Mouse (Mus musculus) MEL (cell line): ENCODE data around the gene Sun2. TPM values are rescaled to one million over a fixed set of nuclear protein-coding genes. Genes with fewer than 3 reads are reported as not detected.

Experiments
- DNase-seq: peaks from one replicate; pipeline ENCODE4 v3.0.0; 2011; ENCODE audit warnings: low read depth, low spot score
- H3K27ac ChIP-seq: 2 replicates; pipeline ENCODE4 v1.5.1; 2012; ENCODE audit warnings: low read depth, mild to moderate bottlenecking, control low read depth, low read length, moderate library complexity; ENCODE audit not compliant: control insufficient read depth
- H3K27me3 ChIP-seq, 2 experiments: fragments of 150-350 bp in 1 of 2; sonication (generic) in 1 of 2; 2 replicates each; pipeline ENCODE4 v1.6.1; 2012; ENCODE audit warnings: low read length in 2 of 2, mild to moderate bottlenecking in 2 of 2, improper control_type of control experiment in 1 of 2, moderate library complexity in 1 of 2; ENCODE audit not compliant: insufficient read depth in 2 of 2, control insufficient read depth in 1 of 2
- H3K36me3 ChIP-seq, 2 experiments: 2 replicates each; pipeline ENCODE4 v1.6.1; 2012 to 2014; ENCODE audit warnings: low read length in 2 of 2, improper control_type of control experiment in 1 of 2, inconsistent platforms in 1 of 2, mild to moderate bottlenecking in 1 of 2; ENCODE audit not compliant: insufficient read depth in 2 of 2, control insufficient read depth in 1 of 2
- H3K4me1 ChIP-seq, 2 experiments: fragments of 150-350 bp in 1 of 2; sonication (generic) in 1 of 2; 2 replicates each; pipeline ENCODE4 v1.6.1; 2012; ENCODE audit warnings: low read length in 2 of 2, improper control_type of control experiment in 1 of 2, mild to moderate bottlenecking in 1 of 2; ENCODE audit not compliant: insufficient read depth in 2 of 2, control insufficient read depth in 1 of 2
- H3K4me3 ChIP-seq, 2 experiments: fragments of 150-350 bp in 1 of 2; sonication (generic) in 1 of 2; 2 replicates each; pipeline ENCODE4 v1.5.1; 2012; ENCODE audit warnings: low read depth in 2 of 2, low read length in 2 of 2, mild to moderate bottlenecking in 2 of 2, moderate library complexity in 2 of 2, control low read depth in 1 of 2, improper control_type of control experiment in 1 of 2; ENCODE audit not compliant: control insufficient read depth in 1 of 2, insufficient read depth in 1 of 2
- H3K79me2 ChIP-seq: 2 replicates; pipeline ENCODE4 v1.6.1; 2012; ENCODE audit warnings: mild to moderate bottlenecking, low read length, moderate library complexity; ENCODE audit not compliant: control insufficient read depth, poor library complexity, insufficient read depth
- H3K9ac ChIP-seq: 2 replicates; pipeline ENCODE4 v1.6.1; 2012; ENCODE audit warnings: low read depth, mild to moderate bottlenecking, control low read depth, low read length, moderate library complexity; ENCODE audit not compliant: control insufficient read depth, poor library complexity, severe bottlenecking
- H3K9me3 ChIP-seq: fragments of 150-350 bp; sonication (generic); replicated peaks from 2 replicates; pipeline ENCODE4 v1.6.1; 2012; ENCODE audit warnings: mild to moderate bottlenecking, low read length, improper control_type of control experiment, moderate library complexity; ENCODE audit not compliant: insufficient read depth
- CHD1 ChIP-seq: IDR thresholded peaks from 2 replicates; pipeline ENCODE4 v1.6.1; 2012; ENCODE audit warnings: low read depth, mild to moderate bottlenecking, inconsistent platforms, low read length, improper control_type of control experiment
- CHD2 ChIP-seq: IDR thresholded peaks from 2 replicates; pipeline ENCODE4 v1.6.1; 2011; ENCODE audit warnings: low read length, improper control_type of control experiment
- CTCF ChIP-seq, 3 experiments: IDR thresholded peaks in 2 of 3; conservative IDR thresholded peaks in 1 of 3; 2 replicates each; pipeline ENCODE4 v1.5.1; 2011 to 2012; ENCODE audit warnings: low read length in 3 of 3, low read depth in 2 of 3, mild to moderate bottlenecking in 2 of 3, improper control_type of control experiment in 1 of 3, inconsistent platforms in 1 of 3, mixed read lengths in 1 of 3, moderate library complexity in 1 of 3; ENCODE audit not compliant: control insufficient read depth in 1 of 3, insufficient read depth in 1 of 3, poor library complexity in 1 of 3, severe bottlenecking in 1 of 3
- E2F4 ChIP-seq: IDR thresholded peaks from 2 replicates; pipeline ENCODE4 v1.6.1; 2011; ENCODE audit warnings: low read depth, low read length, improper control_type of control experiment, borderline replicate concordance
- ELF1 ChIP-seq: IDR thresholded peaks from 2 replicates; pipeline ENCODE4 v1.6.1; 2014; ENCODE audit warnings: low read depth, mild to moderate bottlenecking, inconsistent platforms, low read length, improper control_type of control experiment, moderate library complexity
- EP300 ChIP-seq, 2 experiments: IDR thresholded peaks; 2 replicates each; pipeline ENCODE4 v1.6.1; 2011; ENCODE audit warnings: improper control_type of control experiment in 2 of 2, low read length in 2 of 2, low read depth in 1 of 2, mild to moderate bottlenecking in 1 of 2
- ETS1 ChIP-seq: IDR thresholded peaks from 2 replicates; pipeline ENCODE4 v1.6.1; 2012; ENCODE audit warnings: low read depth, mild to moderate bottlenecking, inconsistent platforms, low read length, improper control_type of control experiment, moderate library complexity
- GABPA ChIP-seq: IDR thresholded peaks from 2 replicates; pipeline ENCODE4 v1.6.1; 2012; ENCODE audit warnings: low read depth, mild to moderate bottlenecking, inconsistent platforms, low read length, improper control_type of control experiment, moderate library complexity
- GATA1 ChIP-seq: IDR thresholded peaks from 2 replicates; pipeline ENCODE4 v1.6.1; 2011; ENCODE audit warnings: low read depth, low read length, improper control_type of control experiment
- HCFC1 ChIP-seq: IDR thresholded peaks from 2 replicates; pipeline ENCODE4 v1.6.1; 2012; ENCODE audit warnings: low read depth, mild to moderate bottlenecking, inconsistent platforms, low read length, improper control_type of control experiment, moderate library complexity
- JUND ChIP-seq: IDR thresholded peaks from 2 replicates; pipeline ENCODE4 v1.6.1; 2011; ENCODE audit warnings: low read depth, mild to moderate bottlenecking, improper control_type of control experiment, low read length
- MAX ChIP-seq: IDR thresholded peaks from 2 replicates; pipeline ENCODE4 v1.6.1; 2011; ENCODE audit warnings: low read length, improper control_type of control experiment
- MAZ ChIP-seq: IDR thresholded peaks from 2 replicates; pipeline ENCODE4 v1.6.1; 2012; ENCODE audit warnings: low read depth, mild to moderate bottlenecking, inconsistent platforms, low read length, improper control_type of control experiment
- MEF2A ChIP-seq: IDR thresholded peaks from 2 replicates; pipeline ENCODE4 v1.6.1; 2014; ENCODE audit warnings: low read depth, mild to moderate bottlenecking, inconsistent platforms, low read length, improper control_type of control experiment; ENCODE audit not compliant: poor library complexity, insufficient replicate concordance, severe bottlenecking; ENCODE audit errors: extremely low read depth
- MYB ChIP-seq: IDR thresholded peaks from 2 replicates; pipeline ENCODE4 v1.6.1; 2011; ENCODE audit warnings: mild to moderate bottlenecking, low read depth, low read length, improper control_type of control experiment
- MYC ChIP-seq: IDR thresholded peaks from 2 replicates; pipeline ENCODE4 v1.6.1; 2011; ENCODE audit warnings: low read depth, mild to moderate bottlenecking, low read length, improper control_type of control experiment, moderate library complexity
- NELFE ChIP-seq: IDR thresholded peaks from 2 replicates; pipeline ENCODE4 v1.6.1; 2011; ENCODE audit warnings: low read depth, low read length, improper control_type of control experiment
- NRF1 ChIP-seq: IDR thresholded peaks from 2 replicates; pipeline ENCODE4 v1.6.1; 2014; ENCODE audit warnings: low read depth, mild to moderate bottlenecking, inconsistent platforms, low read length, improper control_type of control experiment, moderate library complexity; ENCODE audit not compliant: poor library complexity, insufficient read depth, severe bottlenecking
- POLR2A ChIP-seq, 2 experiments: IDR thresholded peaks; 2 replicates each; pipeline ENCODE4 v1.6.1; 2011 to 2012; ENCODE audit warnings: low read length in 2 of 2, mild to moderate bottlenecking in 2 of 2, control low read depth in 1 of 2, improper control_type of control experiment in 1 of 2, low read depth in 1 of 2, moderate library complexity in 1 of 2; ENCODE audit not compliant: control insufficient read depth in 1 of 2, insufficient read depth in 1 of 2, poor library complexity in 1 of 2
- POLR2AphosphoS2 ChIP-seq: IDR thresholded peaks from 2 replicates; pipeline ENCODE4 v1.6.1; 2011; ENCODE audit warnings: low read length, improper control_type of control experiment
- POLR2AphosphoS5 ChIP-seq: IDR thresholded peaks from 2 replicates; pipeline ENCODE4 v1.6.1; 2012; ENCODE audit warnings: low read depth, borderline replicate concordance, mild to moderate bottlenecking, inconsistent platforms, low read length, moderate library complexity, mixed read lengths
- RAD21 ChIP-seq: IDR thresholded peaks from 2 replicates; pipeline ENCODE4 v1.6.1; 2011; ENCODE audit warnings: mild to moderate bottlenecking, low read depth, low read length, improper control_type of control experiment
- RCOR1 ChIP-seq: IDR thresholded peaks from 2 replicates; pipeline ENCODE4 v1.6.1; 2012; ENCODE audit warnings: low read depth, mild to moderate bottlenecking, inconsistent platforms, low read length, improper control_type of control experiment
- SIN3A ChIP-seq: IDR thresholded peaks from 2 replicates; pipeline ENCODE4 v1.6.1; 2012; ENCODE audit warnings: low read length, improper control_type of control experiment, inconsistent platforms
- SMC3 ChIP-seq: IDR thresholded peaks from 2 replicates; pipeline ENCODE4 v1.6.1; 2011; ENCODE audit warnings: low read depth, low read length, improper control_type of control experiment
- TAL1 ChIP-seq: IDR thresholded peaks from 2 replicates; pipeline ENCODE4 v1.6.1; 2012; ENCODE audit warnings: mild to moderate bottlenecking, inconsistent platforms, low read length, moderate library complexity, mixed read lengths
- TBP ChIP-seq: IDR thresholded peaks from 2 replicates; pipeline ENCODE4 v1.8.0; 2011; ENCODE audit warnings: low read depth, low read length, improper control_type of control experiment
- TCF12 ChIP-seq: IDR thresholded peaks from 2 replicates; pipeline ENCODE4 v1.6.1; 2014; ENCODE audit warnings: low read depth, mild to moderate bottlenecking, inconsistent platforms, low read length, improper control_type of control experiment, moderate library complexity
- UBTF ChIP-seq: IDR thresholded peaks from 2 replicates; pipeline ENCODE4 v1.6.1; 2012; ENCODE audit warnings: low read depth, mild to moderate bottlenecking, inconsistent platforms, low read length, improper control_type of control experiment, moderate library complexity, borderline replicate concordance; ENCODE audit not compliant: insufficient read depth
- USF1 ChIP-seq: IDR thresholded peaks from 2 replicates; pipeline ENCODE4 v1.6.1; 2014; ENCODE audit warnings: low read depth, mild to moderate bottlenecking, inconsistent platforms, low read length, improper control_type of control experiment, moderate library complexity
- USF2 ChIP-seq, 2 experiments: IDR thresholded peaks; 2 replicates each; pipeline ENCODE4 v1.6.1; 2011 to 2012; ENCODE audit warnings: improper control_type of control experiment in 2 of 2, low read length in 2 of 2, borderline replicate concordance in 1 of 2, inconsistent platforms in 1 of 2, low read depth in 1 of 2, mild to moderate bottlenecking in 1 of 2; ENCODE audit not compliant: insufficient read depth in 1 of 2
- ZC3H11A ChIP-seq: IDR thresholded peaks from 2 replicates; pipeline ENCODE4 v1.6.1; 2012; ENCODE audit warnings: low read depth, mild to moderate bottlenecking, inconsistent platforms, low read length, improper control_type of control experiment
- ZKSCAN1 ChIP-seq: IDR thresholded peaks from 2 replicates; pipeline ENCODE4 v1.6.1; 2012; ENCODE audit warnings: low read depth, mild to moderate bottlenecking, inconsistent platforms, low read length, improper control_type of control experiment, moderate library complexity
- ZMIZ1 ChIP-seq: IDR thresholded peaks from 2 replicates; pipeline ENCODE4 v1.6.1; 2012; ENCODE audit warnings: low read depth, mild to moderate bottlenecking, inconsistent platforms, low read length, improper control_type of control experiment, moderate library complexity
- ZNF384 ChIP-seq: IDR thresholded peaks from 2 replicates; pipeline ENCODE4 v1.6.1; 2012; ENCODE audit warnings: low read depth, mild to moderate bottlenecking, inconsistent platforms, low read length, improper control_type of control experiment
- polyA plus RNA-seq, 2 experiments: library from polyadenylated mRNA; stranded (reverse) in 1 of 2; unstranded in 1 of 2; fragments of >175 nt in 1 of 2; fragments of >200 nt in 1 of 2; gene quantifications; 2 replicates each; pipeline versions ENCODE4 v1.2.1 to v1.2.4; 2012; ENCODE audit warnings: low replicate concordance in 2 of 2, low read depth in 1 of 2; ENCODE audit not compliant: insufficient read length in 2 of 2, insufficient read depth in 1 of 2, missing spikeins in 1 of 2
- total RNA-seq: library from RNA; depleted of rRNA; stranded (reverse); fragments of 300-350 nt; gene quantifications from 2 replicates; pipeline ENCODE4 v1.2.3, GENCODE M21; 2012; rRNA removed

Sun2 gene
- total RNA-seq (4.3 and 5.2 TPM in 2 replicates), polyA plus RNA-seq (10 to 100 TPM in 1 of 2 experiments, not detected in 1; 10.6 TPM)

DNA sequence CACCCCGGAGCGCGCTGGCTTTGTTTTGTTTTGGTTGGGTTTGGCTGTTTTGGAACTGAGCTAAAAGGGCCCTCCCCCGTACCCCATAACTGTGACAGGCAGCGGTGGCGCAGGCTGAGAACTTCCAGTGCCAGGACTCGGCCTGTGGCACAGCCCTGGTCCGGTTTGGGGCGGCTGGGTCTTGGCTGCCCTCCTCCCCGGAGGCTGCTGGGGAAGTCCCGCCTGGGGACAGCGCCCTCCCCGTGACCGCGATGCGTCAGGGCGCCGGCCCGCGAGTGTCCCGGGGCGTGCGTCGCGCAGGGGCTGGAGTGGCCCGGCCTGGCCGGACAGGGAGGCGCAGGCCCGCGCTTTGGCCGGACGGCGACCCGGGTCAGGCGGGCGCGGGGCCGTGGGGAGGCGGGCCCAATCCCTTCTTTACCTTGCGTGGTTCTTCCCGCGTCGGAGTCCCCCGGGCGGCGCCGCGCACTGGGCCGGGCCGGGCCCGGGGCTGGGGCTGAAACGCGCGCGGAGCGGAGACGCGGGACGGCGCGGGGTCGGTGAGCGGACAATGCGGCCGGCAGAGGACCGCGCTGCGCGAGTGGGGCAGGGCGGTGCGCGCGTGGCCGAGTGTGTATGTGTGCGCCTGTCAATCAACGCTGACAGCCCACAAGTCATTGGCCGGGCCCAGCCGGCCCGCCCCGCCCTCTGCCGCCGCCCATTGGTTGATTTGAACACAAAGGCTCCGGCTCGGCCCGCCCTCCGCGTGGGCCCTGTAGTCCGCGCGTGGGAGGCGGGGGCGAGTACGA lies at the start of gene Sun2:
Gene Sun2, minus strand, starts transcription at position 616 of the 785 bp plus-strand sequence.
- Histone ChIP-seq H3K4me3 (peak within 1 kb of the TSS; percentile 65 to 82), H3K4me1 (peaks cover 0 to 16% of the 10 kb centered on the region in 2 experiments; a peak in 2 of 4 replicates), H3K36me3 (peaks cover 0 to 11% of the 10 kb centered on the region in 2 experiments; a peak in 2 of 4 replicates), H3K79me2 (no peaks in the 10 kb centered on the region; the same call in 1 of the 2 replicates), H3K27me3 (no peaks in the 10 kb centered on the region), H3K9me3 (no peaks in the 10 kb centered on the region), H3K9ac (peak within 1 kb of the TSS; percentile 74), H3K27ac (no peak within 1 kb of the TSS)
- DNase-seq: peak; percentile 88
- TF ChIP-seq ZC3H11A (no peak), RCOR1 (no peak), TBP (no peak), SIN3A (peak; percentile 60), E2F4 (no peak), MAZ (no peak), TAL1 (no peak), RAD21 (no peak), USF1 (no peak), HCFC1 (no peak), MYC (no peak), GABPA (no peak), ZNF384 (no peak), CHD1 (no peak), SMC3 (no peak), ZMIZ1 (no peak), POLR2AphosphoS5 (no peak), TCF12 (no peak), MAX (peak; percentile 47; the same call in 1 of the 2 replicates), POLR2A (IDR thresholded peaks at IDR 0.05; ENCODE audit: control insufficient read depth in 1 of 2, insufficient read depth in 1 of 2, low read depth in 1 of 2, low read length in 2 of 2, poor library complexity in 1 of 2) (no peak; a peak in 1 of 4 replicates), MEF2A (no peak), ELF1 (no peak), ETS1 (no peak), USF2 (IDR thresholded peaks at IDR 0.05; ENCODE audit: borderline replicate concordance in 1 of 2, insufficient read depth in 1 of 2, low read depth in 1 of 2, low read length in 2 of 2) (no peak), GATA1 (no peak), MYB (no peak), ZKSCAN1 (no peak), EP300 (IDR thresholded peaks at IDR 0.05; ENCODE audit: low read depth in 1 of 2, low read length in 2 of 2) (0 out of 4 replicates have a peak, but pooled peaks of 1 of the 2 experiments have one; percentile 11), UBTF (no peak), POLR2AphosphoS2 (no peak), JUND (no peak), NELFE (peak; percentile 44; the same call in 1 of the 2 replicates), CTCF (IDR thresholded peaks at IDR 0.05 in 2 of 3, conservative IDR thresholded peaks at IDR 0.05 in 1 of 3; ENCODE audit: control insufficient read depth in 1 of 3, insufficient read depth in 1 of 3, low read depth in 2 of 3, low read length in 3 of 3, poor library complexity in 1 of 3, severe bottlenecking in 1 of 3) (no peak), CHD2 (no peak; the same call in 1 of the 2 replicates), NRF1 (peak; percentile 31; the same call in 1 of the 2 replicates)
